Comparison of ENCODE assay signal across 9 mouse cellular contexts in the genomic region with DNA sequence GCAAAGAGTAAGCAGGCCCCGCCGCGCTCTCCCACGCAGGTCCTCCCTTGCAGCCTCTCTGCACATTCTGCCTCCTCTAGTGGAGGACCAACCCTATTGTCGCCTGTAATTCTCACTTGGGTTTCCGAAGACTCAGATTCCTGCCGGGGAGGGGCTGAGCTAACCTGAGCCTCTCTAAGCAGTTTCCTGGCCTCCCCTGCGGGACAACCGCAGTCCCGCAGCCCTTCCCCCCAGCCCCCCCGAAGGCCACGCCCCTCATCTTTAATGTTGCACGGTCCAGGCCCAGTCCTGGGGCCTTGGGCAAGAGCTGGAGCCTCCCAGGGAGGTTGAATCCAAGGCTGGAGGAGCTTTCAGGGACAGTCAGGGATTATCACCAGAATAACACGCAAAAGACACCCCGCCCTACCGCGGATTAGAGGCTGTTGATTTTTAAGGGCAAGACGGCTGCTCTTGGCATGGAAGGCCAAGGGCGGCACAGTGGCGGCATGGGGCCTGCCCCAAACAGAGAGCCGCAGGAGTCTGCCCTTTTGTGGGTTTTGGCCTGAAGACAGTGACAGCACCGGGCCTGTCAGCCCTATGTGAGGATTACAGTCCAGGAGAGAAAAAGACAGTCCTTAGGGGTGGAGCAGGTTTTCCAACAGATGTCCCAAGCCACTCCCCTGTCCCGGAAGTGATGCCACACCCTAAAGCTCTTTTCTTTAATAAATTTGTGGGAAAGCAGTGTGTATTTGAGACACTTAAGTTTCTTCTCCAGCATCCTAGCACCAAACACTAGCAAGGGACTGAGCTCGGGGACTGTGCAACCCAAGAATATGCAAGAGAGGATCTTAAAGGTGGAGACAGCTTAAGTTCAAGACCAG.
DNase-seq lines count a peak whose midpoint lies in the region; ATAC-seq and TF ChIP-seq lines count a peak whose summit lies in the region.
"Had no signal": no experiment of that assay in that cellular context is flagged by ENCODE, and none has a peak within 500 bp of the region (broad histone marks: within the 10 kb centered on the region; RNA-seq: fewer than 3 reads in every experiment).

No protein-coding gene starts in this region.

- no peaks in the 10 kb centered on the region for H3K36me3 ChIP-seq in hindbrain, embryonic 10.5 days
- no peaks in the 10 kb centered on the region for H3K36me3 ChIP-seq in lung, embryonic 16.5 days (ENCODE audit: control insufficient read depth, insufficient read depth, low read length)

- peak overlapping the region; percentile 35 for H3K4me2 ChIP-seq in lung, embryonic 16.5 days (ENCODE audit: low read depth, low read length)

- no peak overlapping the region for H3K4me3 ChIP-seq in lung, adult 2 months (replicated peaks; ENCODE audit: extremely low read depth, low read depth, low read length)
- peak overlapping the region; percentile 29 for H3K4me3 ChIP-seq in hindbrain, embryonic 10.5 days
- H3K4me3 ChIP-seq in lung, embryonic 16.5 days (ENCODE audit: low read length), result no peak overlapping the region
- H3K4me3 ChIP-seq: myocyte had no signal

- WGBS in lung, adult 2 months, result 41% methylated on average over 24 of the region's 24 CpGs
- WGBS in hindbrain, embryonic 10.5 days, result 16% methylated on average over 24 of the region's 24 CpGs
- 32% methylated on average over 24 of the region's 24 CpGs for WGBS in lung, embryonic 16.5 days

- peak overlapping the region; percentile 78 for H3K27ac ChIP-seq in hindbrain, embryonic 10.5 days
- peak overlapping the region; percentile 44 for H3K27ac ChIP-seq in lung, embryonic 16.5 days (ENCODE audit: low read length)

- H3K27me3 ChIP-seq in hindbrain, embryonic 10.5 days (ENCODE audit: insufficient read depth, poor library complexity, severe bottlenecking), result peaks cover 20% of the 10 kb centered on the region; the same call in 1 of the 2 replicates
- H3K27me3 ChIP-seq in lung, embryonic 16.5 days (ENCODE audit: control insufficient read depth, insufficient read depth, low read depth, low read length), result no peaks in the 10 kb centered on the region

- no peaks in the 10 kb centered on the region; the same call in 1 of the 2 replicates for H3K9me3 ChIP-seq in hindbrain, embryonic 10.5 days
- no peaks in the 10 kb centered on the region for H3K9me3 ChIP-seq in lung, embryonic 16.5 days (ENCODE audit: control insufficient read depth, low read length)

- 0 out of 2 replicates have a peak, but pooled peaks have one; percentile 6 for TF ChIP-seq CTCF in lung, adult 2 months (IDR thresholded peaks at IDR 0.05; ENCODE audit: insufficient read depth, low read length)

- H3K9ac ChIP-seq in lung, embryonic 16.5 days (ENCODE audit: low read length), result peak overlapping the region; percentile 1; the same call in 1 of the 2 replicates

- peak; percentile 56 for DNase-seq in lung, adult 2 months
- DNase-seq in lung, postnatal 10 days, result no peak
- DNase-seq in hindbrain, embryonic 10.5 days (ENCODE audit: low spot score), result peak; percentile 60
- DNase-seq in spleen, adult 12 weeks (ENCODE audit: low spot score), result peak; percentile 32
- DNase-seq in MN1 (ENCODE audit: low spot score), result no peak
- no peak for DNase-seq in frontal cortex, postnatal 10 days (ENCODE audit: low spot score in 2 of 2)

- no peak for TF ChIP-seq POLR2A in lung, adult 2 months (IDR thresholded peaks at IDR 0.05; ENCODE audit: borderline replicate concordance, extremely low read depth, low read depth, low read length)

- H3K4me1 ChIP-seq in lung, adult 2 months (ENCODE audit: control insufficient read depth, insufficient read depth, low read length), result peaks cover 18% of the 10 kb centered on the region
- peaks cover 55% of the 10 kb centered on the region for H3K4me1 ChIP-seq in hindbrain, embryonic 10.5 days (replicated peaks)
- H3K4me1 ChIP-seq in lung, embryonic 16.5 days (replicated peaks; ENCODE audit: control insufficient read depth, insufficient read depth, low read length), result peaks cover 34% of the 10 kb centered on the region

- ATAC-seq in erythroid progenitor cell, adult 5-6 weeks (replicated peaks; ENCODE audit: low FRiP score, poor library complexity, severe bottlenecking), result peak; percentile 60
- ATAC-seq in lung, embryonic 16.5 days (ENCODE audit: low read depth), result peak; percentile 52

Comparison
In these comparisons a context has a peak if more than half of its experiments do, and no peak if none do; other contexts are left out.
1. DNase-seq: peak in lung, adult 2 months (single experiment), hindbrain, embryonic 10.5 days (single experiment) and spleen, adult 12 weeks (single experiment); none in lung, postnatal 10 days (single experiment), MN1 (single experiment) and frontal cortex, postnatal 10 days (0 of 2).